In genomic region chr10:41980772-41981383, GRCm38 (mm10) we compare ENCODE assay signal across 8 mouse cellular contexts. TPM values are rescaled to one million over a fixed set of nuclear protein-coding genes. Genes with fewer than 3 reads are reported as not detected.
DNase-seq lines count a peak whose midpoint lies in the region; ATAC-seq and TF ChIP-seq lines count a peak whose summit lies in the region.

No protein-coding gene starts in this region.

- H3K4me1 ChIP-seq in limb, embryonic 11.5 days (ENCODE audit: control insufficient read depth, insufficient read depth, low read length): no peaks in the 10 kb centered on the region
- H3K4me1 ChIP-seq in midbrain, postnatal 0 days (ENCODE audit: insufficient read depth, low read length): no peaks in the 10 kb centered on the region

- no peaks in the 10 kb centered on the region for H3K9me3 ChIP-seq in limb, embryonic 11.5 days (ENCODE audit: control insufficient read depth, low read length)
- H3K9me3 ChIP-seq in midbrain, postnatal 0 days (ENCODE audit: low read length): no peaks in the 10 kb centered on the region

- WGBS in limb, embryonic 11.5 days: 27% methylated on average over 6 of the region's 6 CpGs
- WGBS in midbrain, postnatal 0 days: 30% methylated on average over 6 of the region's 6 CpGs

- no peak overlapping the region for H3K4me3 ChIP-seq in limb, embryonic 11.5 days (ENCODE audit: low read depth, low read length)
- no peak overlapping the region for H3K4me3 ChIP-seq in midbrain, postnatal 0 days (ENCODE audit: low read depth, low read length)

- no peak overlapping the region for H3K27ac ChIP-seq in limb, embryonic 11.5 days (replicated peaks; ENCODE audit: low read depth, low read length)
- no peak overlapping the region for H3K27ac ChIP-seq in midbrain, postnatal 0 days (ENCODE audit: low read depth, low read length)

- no peak overlapping the region for H3K9ac ChIP-seq in limb, embryonic 11.5 days (ENCODE audit: low read length)
- no peak overlapping the region for H3K9ac ChIP-seq in midbrain, postnatal 0 days (replicated peaks; ENCODE audit: low read length, poor library complexity, severe bottlenecking)

- H3K4me2 ChIP-seq in limb, embryonic 11.5 days (ENCODE audit: low read depth, severe bottlenecking): no peak overlapping the region
- no peak overlapping the region for H3K4me2 ChIP-seq in midbrain, postnatal 0 days (ENCODE audit: low read depth, low read length, poor library complexity, severe bottlenecking)

- peak; percentile 68 for TF ChIP-seq CTCF in midbrain, postnatal 0 days (IDR thresholded peaks at IDR 0.05)

- DNase-seq in urinary bladder, postnatal 14 days (ENCODE audit: low spot score): peak; percentile 72
- no peak for DNase-seq in urinary bladder, postnatal 10 days (ENCODE audit: low spot score)
- DNase-seq in embryo, embryonic 10.5 days (ENCODE audit: low spot score): peak; percentile 88
- peak; percentile 80 to 86 for DNase-seq in heart, adult 9 months (ENCODE audit: low spot score in 2 of 2)
- DNase-seq in kidney, adult 9 months: peak; percentile 90
- DNase-seq in limb, embryonic 11.5 days (ENCODE audit: low spot score): peak; percentile 70
- peak; percentile 77 for DNase-seq in midbrain, postnatal 0 days (ENCODE audit: low spot score)
- DNase-seq in spleen, postnatal 36 days (ENCODE audit: low spot score in 2 of 2): peak; percentile 49 to 62

- H3K36me3 ChIP-seq in limb, embryonic 11.5 days (ENCODE audit: control insufficient read depth, insufficient read depth, low read length): no peaks in the 10 kb centered on the region
- H3K36me3 ChIP-seq in midbrain, postnatal 0 days (ENCODE audit: insufficient read depth, low read length): no peaks in the 10 kb centered on the region

- ATAC-seq in limb, embryonic 11.5 days (ENCODE audit: insufficient number of reproducible peaks, low FRiP score, low TSS enrichment, low read depth): peak; percentile 70; the same call in 1 of the 2 replicates
- no peak for ATAC-seq in midbrain, postnatal 0 days (ENCODE audit: low FRiP score)

- H3K27me3 ChIP-seq in limb, embryonic 11.5 days (ENCODE audit: control insufficient read depth, insufficient read depth, low read length): no peaks in the 10 kb centered on the region
- no peaks in the 10 kb centered on the region for H3K27me3 ChIP-seq in midbrain, postnatal 0 days (ENCODE audit: insufficient read depth, low read length)

RNA-seq across cellular contexts. Expression of gene Armc2, which starts 37.4 kb away (rescaled TPM):
- 5.8 and 7.0 TPM in 2 replicates for polyA plus RNA-seq in limb, embryonic 11.5 days (2014; fragmentation: Nextera tagmentation; extraction: Ambion mirVana)
- 6.3 and 8.7 TPM in 2 replicates for total RNA-seq in midbrain, postnatal 0 days (2014; rRNA removed)
- polyA plus RNA-seq in midbrain, postnatal 0 days (2015; fragmentation: Nextera tagmentation; extraction: Ambion mirVana): 11.4 and 13.6 TPM in 2 replicates
